Mouse (Mus musculus): ENCODE results near the gene Dhcr24.

GRCm38 (mm10) chr4:106584665-106585064 is 23.8 kb downstream of the Dhcr24 start:
- TF ChIP-seq POLR2A (IDR thresholded peaks at IDR 0.05; ENCODE audit: borderline replicate concordance, low read depth, low read length) (no peak), CTCF (IDR thresholded peaks at IDR 0.05; ENCODE audit: low read depth, low read length) (no peak)
